Mouse (Mus musculus): ENCODE data around the gene Ly6g6e. TPM values are rescaled to one million over a fixed set of nuclear protein-coding genes. Genes with fewer than 3 reads are reported as not detected.

The Ly6g6e gene
- total RNA-seq, 1 experiment from 2014 or later: not detected

Other genes with a start within 250 kb of the Ly6g6e start
- gene Stk19, start 240.0 kb upstream of the Ly6g6e start, total RNA-seq (2023): 51.0 TPM
- gene Dxo, start 239.9 kb upstream of the Ly6g6e start, total RNA-seq (2023): 96.6 TPM
- 117 TPM for gene Skiv2l, start 226.7 kb upstream of the Ly6g6e start, total RNA-seq (2023)
- 27.3 TPM for gene Nelfe, start 226.5 kb upstream of the Ly6g6e start, total RNA-seq (2023)
- 2.4 TPM for gene Cfb, start 214.4 kb upstream of the Ly6g6e start, total RNA-seq (2023)
- 4.9 TPM for gene Zbtb12, start 197.4 kb upstream of the Ly6g6e start, total RNA-seq (2023)
- 1.2 TPM for gene Gm20547, start 194.9 kb upstream of the Ly6g6e start, total RNA-seq (2023)
- 6.4 TPM for gene C2, start 178.6 kb upstream of the Ly6g6e start, total RNA-seq (2023)
- 133 TPM for gene Ehmt2, start 178.4 kb upstream of the Ly6g6e start, total RNA-seq (2023)
- not detected for gene Slc44a4, start 162.4 kb upstream of the Ly6g6e start, total RNA-seq (2023)
- 56.3 TPM for gene Neu1, start 145.6 kb upstream of the Ly6g6e start, total RNA-seq (2023)
- gene Hspa1b, start 117.7 kb upstream of the Ly6g6e start, total RNA-seq (2023): 146 TPM
- gene Gm20481, start 107.0 kb upstream of the Ly6g6e start, total RNA-seq (2023): not detected
- gene Hspa1a, start 104.7 kb upstream of the Ly6g6e start, total RNA-seq (2023): 70.6 TPM
- gene Hspa1l, start 104.2 kb upstream of the Ly6g6e start, total RNA-seq (2023): not detected
- gene Lsm2, start 95.0 kb upstream of the Ly6g6e start, total RNA-seq (2023): 39.0 TPM
- gene Vars, start 75.9 kb upstream of the Ly6g6e start, total RNA-seq (2023): 84.6 TPM
- gene Vwa7, start 60.3 kb upstream of the Ly6g6e start, total RNA-seq (2023): 0.21 TPM
- not detected for gene Sapcd1, start 48.9 kb upstream of the Ly6g6e start, total RNA-seq (2023)
- gene Msh5, start 30.2 kb upstream of the Ly6g6e start, total RNA-seq (2023): 3.9 TPM
- 157 TPM for gene Clic1, start 26.9 kb upstream of the Ly6g6e start, total RNA-seq (2023)
- gene Ddah2, start 17.9 kb upstream of the Ly6g6e start, total RNA-seq (2023): 2.5 TPM
- not detected for gene Ly6g6c, start 11.5 kb upstream of the Ly6g6e start, total RNA-seq (2023)
- 0.27 TPM for gene Mpig6b, start 10.7 kb upstream of the Ly6g6e start, total RNA-seq (2023)
- gene Ly6g6d, start 1.2 kb downstream of the Ly6g6e start, total RNA-seq (2023): not detected
- not detected for gene Ly6g6f, start 8.7 kb downstream of the Ly6g6e start, total RNA-seq (2023)
- 69.9 TPM for gene Abhd16a, start 12.4 kb downstream of the Ly6g6e start, total RNA-seq (2023)
- not detected for gene Ly6g5c, start 31.4 kb downstream of the Ly6g6e start, total RNA-seq (2023)
- 0.83 TPM for gene Ly6g5b, start 38.5 kb downstream of the Ly6g6e start, total RNA-seq (2023)
- gene Gpank1, start 44.6 kb downstream of the Ly6g6e start, total RNA-seq (2023): 27.0 TPM
- gene Csnk2b, start 45.2 kb downstream of the Ly6g6e start, total RNA-seq (2023): 141 TPM
- 20.6 TPM for gene D17H6S53E, start 49.5 kb downstream of the Ly6g6e start, total RNA-seq (2023)
- gene Apom, start 55.1 kb downstream of the Ly6g6e start, total RNA-seq (2023): not detected
- gene Bag6, start 58.3 kb downstream of the Ly6g6e start, total RNA-seq (2023): 438 TPM
- gene Prrc2a, start 88.0 kb downstream of the Ly6g6e start, total RNA-seq (2023): 294 TPM
- gene Aif1, start 99.2 kb downstream of the Ly6g6e start, total RNA-seq (2023): 3.0 TPM
- gene Lst1, start 111.5 kb downstream of the Ly6g6e start, total RNA-seq (2023): 14.3 TPM
- gene Ltb, start 117.5 kb downstream of the Ly6g6e start, total RNA-seq (2023): 538 TPM
- gene Tnf, start 125.1 kb downstream of the Ly6g6e start, total RNA-seq (2023): 18.7 TPM
- gene Lta, start 128.4 kb downstream of the Ly6g6e start, total RNA-seq (2023): 15.2 TPM
- gene Gm16181, start 143.9 kb downstream of the Ly6g6e start, total RNA-seq (2023): not detected
- 1.6 TPM for gene Atp6v1g2, start 156.8 kb downstream of the Ly6g6e start, total RNA-seq (2023)
- 10.8 TPM for gene Nfkbil1, start 158.9 kb downstream of the Ly6g6e start, total RNA-seq (2023)
- gene Ddx39b, start 164.8 kb downstream of the Ly6g6e start, total RNA-seq (2023): 474 TPM
- 2,421 TPM for gene H2-D1, start 185.8 kb downstream of the Ly6g6e start, total RNA-seq (2023)
- gene H2-Q1, start 243.5 kb downstream of the Ly6g6e start, total RNA-seq (2023): 14.8 TPM

All from CD4-positive naive resting alpha-beta T cell, adult 57 days (primary cell).